Mouse (Mus musculus) ES-CJ7 (cell line): Measurements from ENCODE around the gene Nav2.

ENCODE experiments used
- DNase-seq: peaks from one replicate; pipeline ENCODE4 v3.0.0; 2011; ENCODE audit warnings: low read depth, low spot score

Nav2 gene

GRCm38 (mm10) chr7:49616258-49616735 lies 707.8 kb downstream of the Nav2 start:
- peak; percentile 64 for DNase-seq

GRCm38 (mm10) chr7:49617087-49617486 lies 708.6 kb downstream of the Nav2 start:
- no peak for DNase-seq

GRCm38 (mm10) chr7:49620160-49620559 lies 711.6 kb downstream of the Nav2 start:
- DNase-seq: no peak

- DNase-seq: no peak
These were observed 723.4 kb downstream of the Nav2 start for GRCm38 (mm10) chr7:49631885-49632284.

- DNase-seq: no peak
These were observed 723.9 kb downstream of the Nav2 start for GRCm38 (mm10) chr7:49632391-49632790.

- peak; percentile 55 for DNase-seq
These were observed 725.0 kb downstream of the Nav2 start for GRCm38 (mm10) chr7:49633375-49633956.

GRCm38 (mm10) chr7:49634291-49635073 lies 726.0 kb downstream of the Nav2 start:
- DNase-seq: peak; percentile 43

GRCm38 (mm10) chr7:49635074-49635621 lies 726.6 kb downstream of the Nav2 start:
- peak; percentile 23 for DNase-seq

- DNase-seq: peak; percentile 60
These were observed 727.5 kb downstream of the Nav2 start for GRCm38 (mm10) chr7:49635971-49636370.

- peak; percentile 32 for DNase-seq
These were observed 728.1 kb downstream of the Nav2 start, which contains the start of gene Dbx1 for GRCm38 (mm10) chr7:49636491-49637115. Gene Dbx1, minus strand, starts transcription at chr7:49636849.

- DNase-seq: no peak
These were observed 728.8 kb downstream of the Nav2 start for GRCm38 (mm10) chr7:49637281-49637680.

- DNase-seq: peak; percentile 55
These were observed 729.5 kb downstream of the Nav2 start for GRCm38 (mm10) chr7:49637851-49638663.

GRCm38 (mm10) chr7:49638941-49639776 lies 730.6 kb downstream of the Nav2 start:
- peak; percentile 33 for DNase-seq

GRCm38 (mm10) chr7:49639864-49640708 lies 731.6 kb downstream of the Nav2 start:
- DNase-seq: no peak

- no peak for DNase-seq
These were observed 732.3 kb downstream of the Nav2 start for GRCm38 (mm10) chr7:49640709-49641305.
